Mouse (Mus musculus) embryo, embryonic 11.5 days (tissue): ENCODE results near the gene Tspan15.

Source experiments
- DNase-seq: peaks from one replicate; pipeline ENCODE4 v3.0.0-alpha.2; 2012; ENCODE audit warnings: low read depth, low spot score

The Tspan15 gene

DNA sequence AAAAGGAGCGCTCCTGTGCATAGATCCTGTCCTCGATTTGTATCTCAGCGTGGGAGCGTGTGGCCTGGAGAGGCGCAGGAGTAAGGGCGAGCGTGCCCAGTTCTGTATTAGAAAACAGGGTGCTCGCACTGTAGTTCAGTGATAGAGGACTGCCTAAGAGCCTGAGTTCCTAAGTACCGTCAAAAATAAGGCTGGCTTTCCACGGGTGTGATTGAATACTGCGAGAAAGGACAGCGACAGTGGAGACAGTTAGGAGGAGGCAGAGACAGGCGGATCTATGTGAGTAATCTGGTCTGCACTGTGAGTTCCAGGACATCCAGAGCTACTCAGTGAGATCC, 313 bp upstream of the Tspan15 start:
- DNase-seq, result no peak

GRCm38 (mm10) chr10:62228126-62228525, 2.9 kb downstream of the Tspan15 start:
- no peak for DNase-seq

GRCm38 (mm10) chr10:62225839-62226238, 5.2 kb downstream of the Tspan15 start:
- DNase-seq, result no peak

DNA sequence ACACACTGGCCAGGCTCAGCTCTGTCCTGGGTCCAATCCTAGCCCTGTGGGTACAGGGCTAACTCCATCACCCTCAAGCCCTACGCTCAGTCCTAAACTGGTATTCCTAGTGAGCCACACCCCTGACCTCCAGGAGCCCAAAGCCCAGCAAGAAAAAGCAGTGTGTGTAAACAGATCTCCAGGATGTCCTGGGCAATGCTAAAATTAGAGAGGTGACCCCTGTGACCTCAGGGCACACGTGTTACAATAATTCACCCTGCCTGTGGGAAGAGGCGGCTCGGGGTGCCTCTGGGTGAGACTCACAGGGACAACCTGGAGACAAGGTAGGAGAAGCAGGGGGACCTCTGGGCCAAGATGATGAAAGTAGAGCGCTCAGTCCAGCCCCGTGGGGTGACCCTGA, 6.8 kb downstream of the Tspan15 start:
- no peak for DNase-seq

DNA sequence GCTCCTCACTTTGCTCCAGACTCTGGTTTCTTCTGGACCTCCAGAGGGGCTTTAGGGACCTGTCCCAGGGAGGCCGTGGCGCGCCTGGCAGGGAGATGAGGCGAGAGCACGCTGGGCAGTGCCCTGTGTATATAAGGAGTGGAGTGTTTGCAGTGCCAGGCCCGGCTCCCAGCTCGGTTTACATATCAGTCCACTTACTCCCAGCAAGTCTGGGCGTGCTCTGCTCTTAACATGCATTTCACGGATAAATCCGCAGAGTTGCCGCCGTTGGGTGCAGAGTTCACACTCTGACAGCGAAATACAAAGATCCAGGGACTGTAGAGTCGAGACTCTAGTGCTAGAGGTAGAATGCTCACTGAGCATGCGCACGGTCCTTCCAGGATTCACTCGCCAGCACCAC, 8.3 kb downstream of the Tspan15 start:
- DNase-seq, result no peak

DNA sequence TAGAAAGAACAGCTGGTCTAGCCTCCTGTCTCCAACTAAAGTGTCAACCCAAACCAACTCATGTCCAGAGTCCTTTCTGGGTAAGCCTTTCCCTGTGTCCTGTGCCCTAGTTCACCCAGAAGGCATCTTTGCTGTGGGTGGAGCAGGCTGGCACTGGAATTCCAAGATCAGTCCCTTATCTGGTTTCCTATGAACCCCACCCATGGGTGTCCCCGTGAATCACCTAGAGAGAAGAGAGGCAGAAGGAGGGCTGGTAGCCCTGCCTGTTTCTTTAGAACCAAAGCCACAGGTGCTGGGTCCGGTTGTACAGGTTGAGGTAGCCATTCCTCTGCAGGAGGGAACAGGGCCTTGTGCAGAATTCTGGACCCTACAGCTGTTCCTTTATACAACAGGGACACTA, 9.4 kb downstream of the Tspan15 start:
- no peak for DNase-seq

- DNase-seq, result no peak
Observed at GRCm38 (mm10) chr10:62220732-62221514, 10.1 kb downstream of the Tspan15 start.

- no peak for DNase-seq
Observed at GRCm38 (mm10) chr10:62218789-62219172, 12.3 kb downstream of the Tspan15 start.

GRCm38 (mm10) chr10:62218044-62218788, 12.8 kb downstream of the Tspan15 start:
- DNase-seq, result no peak

- DNase-seq, result no peak
Observed at GRCm38 (mm10) chr10:62217196-62217595, 13.9 kb downstream of the Tspan15 start.

- no peak for DNase-seq
Observed at GRCm38 (mm10) chr10:62216595-62216994, 14.5 kb downstream of the Tspan15 start.

GRCm38 (mm10) chr10:62215633-62216032, 15.4 kb downstream of the Tspan15 start:
- DNase-seq, result no peak

DNA sequence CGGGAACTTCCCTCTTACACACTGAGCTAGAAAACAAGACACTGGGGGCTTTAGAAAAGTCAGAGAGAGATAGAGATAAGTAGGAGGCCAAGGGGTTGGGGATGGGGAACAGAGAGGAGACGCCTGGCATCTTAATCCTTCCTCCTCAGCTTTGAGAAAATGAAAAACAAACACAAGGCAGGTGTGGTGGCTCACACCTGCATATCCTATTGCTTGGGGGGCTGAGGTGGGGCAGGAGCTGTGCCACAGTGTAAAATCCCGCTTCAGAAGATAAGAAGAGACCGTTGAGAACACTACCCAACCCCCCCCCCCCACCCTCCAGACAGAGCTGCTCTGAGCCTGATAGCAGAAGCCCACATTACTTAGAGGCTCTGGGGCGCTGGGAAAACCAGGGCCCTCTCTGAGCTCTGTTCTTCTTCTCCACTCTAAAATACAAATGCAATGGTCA, 15.9 kb downstream of the Tspan15 start:
- DNase-seq, result no peak

- no peak for DNase-seq
Observed at GRCm38 (mm10) chr10:62211310-62211709, 19.7 kb downstream of the Tspan15 start.

DNA sequence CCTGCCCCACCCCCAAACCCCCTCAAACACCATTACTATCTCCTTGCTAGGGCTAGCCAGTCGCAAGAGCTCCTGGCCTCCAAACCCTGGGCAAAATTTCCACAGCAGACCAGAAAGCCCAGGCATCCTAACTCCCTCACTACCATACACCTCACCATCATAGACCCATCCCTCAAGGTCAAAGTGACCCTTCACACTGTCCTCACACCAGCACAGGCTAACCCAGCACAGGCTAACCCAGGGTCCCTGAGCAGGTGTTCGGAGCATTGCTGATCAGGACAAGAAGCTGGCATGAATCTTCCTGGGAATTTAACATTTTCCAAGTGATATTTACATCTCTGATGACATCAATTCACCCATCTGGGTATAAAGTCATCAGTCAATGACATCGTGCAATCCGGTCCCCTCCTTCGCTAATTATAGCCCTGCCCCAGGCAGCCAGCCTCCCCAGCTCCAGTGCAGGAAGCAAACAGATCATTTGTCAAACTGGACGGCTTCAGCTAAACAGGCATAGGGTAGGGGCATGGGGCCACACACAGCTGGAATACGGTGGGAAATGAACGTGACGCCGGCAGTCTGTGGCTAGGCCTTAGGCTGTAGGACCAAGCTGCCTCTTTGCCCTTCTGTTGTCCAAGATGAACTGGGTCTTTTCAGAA, 22.7 kb downstream of the Tspan15 start:
- no peak for DNase-seq

DNA sequence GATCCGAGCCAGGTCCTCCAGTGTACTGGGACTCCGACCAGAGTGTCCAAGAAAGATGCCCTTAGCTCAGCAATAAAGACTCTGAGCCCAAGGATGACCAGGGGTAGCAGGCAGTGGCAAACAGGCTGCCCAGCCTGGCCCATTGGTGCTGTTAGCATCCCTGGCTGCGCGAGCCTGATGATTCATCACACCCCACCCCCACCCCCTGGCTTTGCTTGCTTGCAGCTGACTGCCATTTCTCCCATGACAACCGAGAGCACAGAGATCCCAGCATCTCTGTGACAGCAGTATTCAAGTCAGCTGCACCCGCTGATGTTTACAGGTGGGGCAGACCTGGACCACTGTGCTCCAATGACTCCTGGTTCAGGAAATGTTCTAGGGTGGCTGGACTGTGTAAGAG, 28.5 kb downstream of the Tspan15 start:
- no peak for DNase-seq

GRCm38 (mm10) chr10:62198891-62199290, 32.2 kb downstream of the Tspan15 start:
- DNase-seq, result no peak

GRCm38 (mm10) chr10:62197403-62197802, 33.6 kb downstream of the Tspan15 start:
- no peak for DNase-seq

DNA sequence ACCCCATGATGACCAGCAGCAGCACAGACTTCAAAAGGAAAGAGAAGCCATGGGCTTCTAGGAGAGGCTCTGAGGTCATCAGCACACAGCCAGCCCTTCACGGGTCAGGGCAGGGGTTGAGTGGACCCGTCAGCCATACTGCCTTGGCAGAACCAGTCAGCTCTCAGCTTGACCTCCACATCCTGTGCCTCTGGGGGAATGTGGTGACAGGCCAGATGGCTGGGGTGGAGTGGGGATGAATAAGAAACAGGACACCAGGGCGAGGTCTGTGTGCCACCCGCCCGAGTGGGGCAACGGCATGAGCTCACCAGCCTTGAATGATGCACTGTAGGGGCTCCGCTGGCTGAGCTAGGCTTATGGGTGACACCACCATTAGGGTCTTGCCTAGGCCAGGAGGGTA, 35.7 kb downstream of the Tspan15 start:
- DNase-seq, result no peak

DNA sequence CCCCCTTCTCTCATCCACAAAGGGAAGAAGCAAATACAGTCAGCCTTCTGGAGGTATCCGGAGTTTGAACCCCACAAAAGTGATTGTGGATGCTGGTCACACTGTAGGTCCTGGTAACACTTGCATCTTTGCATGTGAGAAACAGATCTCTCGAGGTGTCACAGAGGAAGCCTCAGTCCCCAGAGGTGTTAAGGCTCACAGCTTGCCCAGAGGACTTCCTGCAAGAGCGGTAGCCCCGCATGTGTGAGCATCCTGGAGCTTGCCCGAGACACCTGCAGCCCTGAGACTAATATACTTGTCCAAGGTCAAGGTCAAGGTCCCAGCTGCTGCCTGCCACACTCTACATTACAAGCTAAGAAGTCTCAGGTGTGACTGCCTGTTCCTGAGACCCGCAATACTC, 36.1 kb downstream of the Tspan15 start:
- DNase-seq, result no peak

- no peak for DNase-seq
Observed at GRCm38 (mm10) chr10:62194461-62194860, 36.6 kb downstream of the Tspan15 start.

DNA sequence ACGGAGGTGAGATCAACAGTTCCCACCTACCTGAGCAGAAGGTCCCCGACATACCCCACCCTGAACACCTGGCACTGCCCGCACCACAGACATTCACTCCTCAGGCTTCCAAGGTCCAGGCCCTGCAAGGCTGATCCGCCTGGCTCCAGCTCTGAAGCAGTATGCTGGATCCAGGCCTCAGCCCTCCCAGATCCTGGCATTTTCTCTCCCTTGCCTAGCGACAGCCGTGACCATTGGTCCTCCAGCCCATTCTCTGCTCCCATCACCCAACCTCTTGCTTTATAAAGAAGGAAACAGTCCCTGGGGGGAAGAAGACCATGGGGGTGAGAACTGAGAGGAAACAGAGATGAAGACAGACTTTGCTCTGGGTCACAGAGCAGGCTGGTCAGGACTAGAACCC, 37.0 kb downstream of the Tspan15 start:
- DNase-seq, result no peak

GRCm38 (mm10) chr10:62192701-62193157, 38.3 kb downstream of the Tspan15 start:
- DNase-seq, result no peak
